Mouse (Mus musculus) intestine, postnatal 0 days (tissue): ENCODE results near the gene Ogfod1. TPM values are rescaled to one million over a fixed set of nuclear protein-coding genes. Genes with fewer than 3 reads are reported as not detected.

Experiments
- ATAC-seq: fragments of 200-750 bp; cut with Nextera tagmentation; 2 replicates; pipeline ENCODE4 v1.8.0; 2017; ENCODE audit warnings: mild to moderate bottlenecking, moderate TSS enrichment, moderate library complexity
- H3K27ac ChIP-seq: fragments of 300-500 bp; sonication (generic); 2 replicates; pipeline ENCODE4 v1.5.1; 2014; ENCODE audit warnings: mild to moderate bottlenecking, low read depth, low read length, moderate library complexity
- H3K27me3 ChIP-seq: fragments of 300-500 bp; sonication (generic); replicated peaks from 2 replicates; pipeline ENCODE4 v1.6.1; 2014; ENCODE audit warnings: low read length, mixed read lengths; ENCODE audit not compliant: control insufficient read depth, insufficient read depth
- H3K36me3 ChIP-seq: fragments of 300-500 bp; sonication (generic); 2 replicates; pipeline ENCODE4 v1.6.1; 2014; ENCODE audit warnings: mild to moderate bottlenecking, moderate library complexity; ENCODE audit not compliant: control insufficient read depth, insufficient read depth
- H3K4me1 ChIP-seq: fragments of 300-500 bp; sonication (generic); replicated peaks from 2 replicates; pipeline ENCODE4 v1.6.1; 2014; ENCODE audit warnings: antibody characterized with exemption, low read length, mixed read lengths; ENCODE audit not compliant: control insufficient read depth, insufficient read depth
- H3K4me2 ChIP-seq: fragments of 300-500 bp; sonication (generic); replicated peaks from 2 replicates; pipeline ENCODE4 v1.6.1; 2014; ENCODE audit warnings: low read depth, mild to moderate bottlenecking, moderate library complexity
- H3K4me3 ChIP-seq: fragments of 300-500 bp; sonication (generic); 2 replicates; pipeline ENCODE4 v1.5.1; 2014; ENCODE audit warnings: low read depth, low read length
- H3K9ac ChIP-seq: fragments of 300-500 bp; sonication (generic); 2 replicates; pipeline ENCODE4 v1.6.1; 2014; ENCODE audit warnings: mild to moderate bottlenecking, low read depth, low read length
- H3K9me3 ChIP-seq: fragments of 300-500 bp; sonication (generic); 2 replicates; pipeline ENCODE4 v1.6.1; 2016; ENCODE audit warnings: mixed run types; ENCODE audit not compliant: control insufficient read depth
- CTCF ChIP-seq: sonication (generic); IDR thresholded peaks from 2 replicates; pipeline ENCODE4 v1.5.1; 2016; ENCODE audit warnings: low read depth, mild to moderate bottlenecking, control low read depth, antibody characterized with exemption, moderate library complexity
- WGBS: fragments of 180-500 bp; shearing (Covaris S2); extraction: QIAGEN DNeasy Blood & Tissue Kit; methylation state at CpG from one replicate; pipeline ENCODE4 v1.1.7; 2014; 5-methylcytosine and 5-hydroxymethylcytosine counted together
- polyA plus RNA-seq: library from polyadenylated mRNA; unstranded; fragments of >200 nt; fragmentation: Nextera tagmentation; extraction: Ambion mirVana; gene quantifications from 2 replicates; pipeline ENCODE4 v1.2.1, GENCODE M21; 2015

The Ogfod1 gene
- polyA plus RNA-seq, 1 experiment from 2014 or later: 5.2 TPM

GRCm38 (mm10) chr8:94092848-94093247, 55.9 kb downstream of the Ogfod1 start:
- Histone ChIP-seq H3K4me2 (no peak overlapping the region), H3K27me3 (no peaks in the 10 kb centered on the region), H3K36me3 (no peaks in the 10 kb centered on the region), H3K9me3 (no peaks in the 10 kb centered on the region), H3K4me3 (no peak overlapping the region), H3K4me1 (no peaks in the 10 kb centered on the region), H3K9ac (no peak overlapping the region), H3K27ac (no peak overlapping the region)
- 81% methylated on average over 9 of the region's 9 CpGs for WGBS
- ATAC-seq: no peak
- TF ChIP-seq CTCF: no peak

- 0 out of 2 replicates have a peak, but pooled peaks have one; percentile 32 for TF ChIP-seq CTCF
- WGBS: 85% methylated on average over 6 of the region's 6 CpGs
Measured at GRCm38 (mm10) chr8:94094281-94094680, 57.3 kb downstream of the Ogfod1 start.

GRCm38 (mm10) chr8:94098081-94098974, 61.3 kb downstream of the Ogfod1 start, which contains the start of gene Bbs2:
Bbs2 (minus strand) TSS chr8:94098928.
- Histone ChIP-seq H3K4me1 (no peaks in the 10 kb centered on the region), H3K9ac (peak within 1 kb of the TSS; percentile 49; the same call in 1 of the 2 replicates), H3K36me3 (no peaks in the 10 kb centered on the region), H3K9me3 (no peaks in the 10 kb centered on the region), H3K4me3 (peak within 1 kb of the TSS; percentile 67), H3K27me3 (no peaks in the 10 kb centered on the region), H3K27ac (peak within 1 kb of the TSS; percentile 83), H3K4me2 (peak within 1 kb of the TSS; percentile 64)
- peak; percentile 99 for ATAC-seq
- WGBS: under 1% methylated on average over 61 of the region's 61 CpGs
- peak; percentile 72 for TF ChIP-seq CTCF

More at GRCm38 (mm10) chr8:94094281-94094680, 57.3 kb downstream of the Ogfod1 start:
- Histone ChIP-seq H3K36me3 (no peaks in the 10 kb centered on the region), H3K4me2 (no peak overlapping the region), H3K9ac (no peak overlapping the region), H3K4me1 (no peaks in the 10 kb centered on the region), H3K9me3 (no peaks in the 10 kb centered on the region), H3K27me3 (no peaks in the 10 kb centered on the region), H3K27ac (no peak overlapping the region), H3K4me3 (no peak overlapping the region)
- no peak for ATAC-seq

- Histone ChIP-seq H3K9ac (0 out of 2 replicates have a peak overlapping the region, but pooled peaks have one; percentile 49), H3K4me1 (no peaks in the 10 kb centered on the region), H3K36me3 (no peaks in the 10 kb centered on the region), H3K27ac (peak overlapping the region; percentile 83; the same call in 1 of the 2 replicates), H3K9me3 (no peaks in the 10 kb centered on the region), H3K4me2 (peak overlapping the region; percentile 64), H3K27me3 (no peaks in the 10 kb centered on the region), H3K4me3 (peak overlapping the region; percentile 67)
- 53% methylated on average over 4 of the region's 4 CpGs for WGBS
- TF ChIP-seq CTCF: no peak
- no peak for ATAC-seq
Measured at GRCm38 (mm10) chr8:94098996-94099395, 62.0 kb downstream of the Ogfod1 start.

- H3K27ac ChIP-seq: no peak overlapping the region
- no peak overlapping the region for H3K4me2 ChIP-seq
- no peaks in the 10 kb centered on the region for H3K4me1 ChIP-seq
- no peaks in the 10 kb centered on the region for H3K9me3 ChIP-seq
- no peaks in the 10 kb centered on the region for H3K36me3 ChIP-seq
- ATAC-seq: no peak
- H3K9ac ChIP-seq: no peak overlapping the region
- H3K27me3 ChIP-seq: no peaks in the 10 kb centered on the region
- H3K4me3 ChIP-seq: no peak overlapping the region
- 56% methylated on average over 5 of the region's 5 CpGs for WGBS
- TF ChIP-seq CTCF: no peak; the same call in 1 of the 2 replicates
Measured at GRCm38 (mm10) chr8:94104146-94104545, 67.1 kb downstream of the Ogfod1 start.

GRCm38 (mm10) chr8:94107871-94108270, 70.9 kb downstream of the Ogfod1 start:
- no peak overlapping the region for H3K9ac ChIP-seq
- no peaks in the 10 kb centered on the region for H3K36me3 ChIP-seq
- no peak overlapping the region for H3K4me3 ChIP-seq
- H3K27me3 ChIP-seq: no peaks in the 10 kb centered on the region
- H3K4me2 ChIP-seq: no peak overlapping the region
- H3K27ac ChIP-seq: no peak overlapping the region
- no peaks in the 10 kb centered on the region for H3K9me3 ChIP-seq
- H3K4me1 ChIP-seq: no peaks in the 10 kb centered on the region
- TF ChIP-seq CTCF: no peak
- WGBS: 62% methylated on average over 3 of the region's 3 CpGs
- ATAC-seq: no peak
